Mouse (Mus musculus) thymus, postnatal 10 days (tissue): ENCODE data around the gene Slc25a45.

ENCODE experiments used
- DNase-seq, 2 experiments: peaks; one replicate each; pipeline ENCODE4 v3.0.0; 2021; ENCODE audit warnings: low spot score in 2 of 2

Slc25a45 gene

GRCm38 (mm10) chr19:5891521-5892258 is 14.1 kb downstream of the Slc25a45 start:
- DNase-seq, result no peak

GRCm38 (mm10) chr19:5892262-5892661 is 14.7 kb downstream of the Slc25a45 start:
- DNase-seq, result no peak

GRCm38 (mm10) chr19:5892735-5893134 is 15.1 kb downstream of the Slc25a45 start:
- no peak for DNase-seq

GRCm38 (mm10) chr19:5893282-5894001 is 15.8 kb downstream of the Slc25a45 start:
- DNase-seq, result no peak

GRCm38 (mm10) chr19:5894002-5894678 is 16.5 kb downstream of the Slc25a45 start, which contains the start of gene Tigd3:
Gene Tigd3 (minus strand): TSS chr19:5894149.
- peak; percentile 95 to 96 for DNase-seq

GRCm38 (mm10) chr19:5907275-5907674 is 29.7 kb downstream of the Slc25a45 start:
- DNase-seq, result no peak

- no peak for DNase-seq
These were observed 32.6 kb downstream of the Slc25a45 start for GRCm38 (mm10) chr19:5910221-5910620.

- no peak for DNase-seq
These were observed 34.0 kb downstream of the Slc25a45 start for GRCm38 (mm10) chr19:5911430-5912102.

GRCm38 (mm10) chr19:5912103-5913006 is 34.7 kb downstream of the Slc25a45 start:
- peak; percentile 98 to 99 for DNase-seq

- DNase-seq, result no peak
These were observed 35.6 kb downstream of the Slc25a45 start, which contains the start of gene Dpf2 for GRCm38 (mm10) chr19:5913007-5913719. Gene Dpf2 (minus strand): TSS chr19:5913010.

- DNase-seq, result no peak
These were observed 44.1 kb downstream of the Slc25a45 start for GRCm38 (mm10) chr19:5921715-5922114.

- no peak for DNase-seq
These were observed 44.7 kb downstream of the Slc25a45 start for GRCm38 (mm10) chr19:5922119-5922942.

- no peak for DNase-seq
These were observed 45.4 kb downstream of the Slc25a45 start for GRCm38 (mm10) chr19:5922963-5923362.

- peak; percentile 79 to 96 for DNase-seq
These were observed 46.5 kb downstream of the Slc25a45 start for GRCm38 (mm10) chr19:5923990-5924712.

- peak; percentile 87 to 94 for DNase-seq
These were observed 47.1 kb downstream of the Slc25a45 start, which contains the start of gene Cdc42ep2 for GRCm38 (mm10) chr19:5924713-5925093. Gene Cdc42ep2 (minus strand): TSS chr19:5924816.

- no peak for DNase-seq
These were observed 47.8 kb downstream of the Slc25a45 start for GRCm38 (mm10) chr19:5925311-5925855.

GRCm38 (mm10) chr19:5927026-5927425 is 49.4 kb downstream of the Slc25a45 start:
- DNase-seq, result no peak

GRCm38 (mm10) chr19:5927532-5927931 is 49.9 kb downstream of the Slc25a45 start:
- DNase-seq, result no peak
